Mouse (Mus musculus) CH12.LX (cell line): ENCODE measurements around the gene Mgll. TPM values are rescaled to one million over a fixed set of nuclear protein-coding genes. Genes with fewer than 3 reads are reported as not detected.
A peak's percentile ranks its signal among the peaks of the same experiment; 100 is the strongest.

Source experiments
- DNase-seq: peaks from one replicate; pipeline ENCODE4 v3.0.0-alpha.2; 2013; ENCODE audit errors: extremely low read depth
- H3K27ac ChIP-seq: 2 replicates; pipeline ENCODE4 v1.5.1; 2012; ENCODE audit warnings: low read depth, mild to moderate bottlenecking, control low read depth, moderate library complexity; ENCODE audit not compliant: insufficient read depth
- H3K27me3 ChIP-seq: replicated peaks from 2 replicates; pipeline ENCODE3; 2012; ENCODE audit warnings: inconsistent platforms
- H3K36me3 ChIP-seq, 2 experiments: replicated peaks in 1 of 2; 2 replicates each; pipeline versions ENCODE3 to v1.6.1; 2012; ENCODE audit warnings: inconsistent platforms in 1 of 2, low read length in 1 of 2, mild to moderate bottlenecking in 1 of 2, mixed read lengths in 1 of 2, moderate library complexity in 1 of 2; ENCODE audit not compliant: control insufficient read depth in 1 of 2, insufficient read depth in 1 of 2
- H3K4me1 ChIP-seq, 2 experiments: 2 replicates each; pipeline ENCODE4 v1.6.1; 2012; ENCODE audit warnings: inconsistent platforms in 1 of 2, moderate library complexity in 1 of 2; ENCODE audit not compliant: insufficient read depth in 2 of 2, control insufficient read depth in 1 of 2
- H3K4me2 ChIP-seq: 2 replicates; pipeline ENCODE4 v1.6.1; 2012; ENCODE audit warnings: low read depth, mild to moderate bottlenecking, control low read depth; ENCODE audit not compliant: poor library complexity, insufficient read depth, severe bottlenecking
- H3K4me3 ChIP-seq, 3 experiments: fragments of 150-350 bp in 1 of 3; sonication (generic) in 1 of 3; replicated peaks in 1 of 3; 2 replicates each; pipeline versions ENCODE3 to v1.5.1; 2011 to 2012; ENCODE audit warnings: low read depth in 2 of 3, low read length in 2 of 3, mild to moderate bottlenecking in 2 of 3, moderate library complexity in 2 of 3, control low read depth in 1 of 3, improper control_type of control experiment in 1 of 3, inconsistent platforms in 1 of 3, mixed read lengths in 1 of 3; ENCODE audit not compliant: poor library complexity in 1 of 3
- H3K79me2 ChIP-seq: replicated peaks from 2 replicates; pipeline ENCODE4 v1.6.1; 2012; ENCODE audit warnings: mild to moderate bottlenecking, moderate library complexity; ENCODE audit not compliant: control insufficient read depth, poor library complexity, insufficient read depth, severe bottlenecking; ENCODE audit errors: extremely low read depth
- H3K9ac ChIP-seq: 2 replicates; pipeline ENCODE4 v1.6.1; 2012; ENCODE audit warnings: low read depth, mild to moderate bottlenecking, control low read depth, moderate library complexity; ENCODE audit not compliant: insufficient read depth
- H3K9me3 ChIP-seq: replicated peaks from 2 replicates; pipeline ENCODE3; 2012; ENCODE audit warnings: low read length, inconsistent platforms, mixed read lengths
- BHLHE40 ChIP-seq: IDR thresholded peaks from 2 replicates; pipeline ENCODE4 v1.6.1; 2011; ENCODE audit warnings: mild to moderate bottlenecking, low read depth, low read length, improper control_type of control experiment
- CHD1 ChIP-seq: IDR thresholded peaks from 2 replicates; pipeline ENCODE4 v1.6.1; 2012; ENCODE audit warnings: low read depth, low read length, improper control_type of control experiment, inconsistent platforms
- CHD2 ChIP-seq: IDR thresholded peaks from 2 replicates; pipeline ENCODE4 v1.6.1; 2011; ENCODE audit warnings: low read length, improper control_type of control experiment
- CTCF ChIP-seq, 2 experiments: IDR thresholded peaks in 1 of 2; conservative IDR thresholded peaks in 1 of 2; 2 replicates each; pipeline ENCODE4 v1.5.1; 2011 to 2012; ENCODE audit warnings: low read depth in 2 of 2, low read length in 2 of 2, improper control_type of control experiment in 1 of 2, inconsistent platforms in 1 of 2, mild to moderate bottlenecking in 1 of 2, moderate library complexity in 1 of 2
- E2F4 ChIP-seq: IDR thresholded peaks from 2 replicates; pipeline ENCODE4 v1.6.1; 2011; ENCODE audit warnings: low read depth, low read length, improper control_type of control experiment; ENCODE audit not compliant: insufficient replicate concordance
- ELF1 ChIP-seq: IDR thresholded peaks from 2 replicates; pipeline ENCODE4 v1.6.1; 2014; ENCODE audit warnings: low read depth, mild to moderate bottlenecking, inconsistent platforms, low read length, improper control_type of control experiment
- EP300 ChIP-seq: IDR thresholded peaks from 2 replicates; pipeline ENCODE4 v1.6.1; 2011; ENCODE audit warnings: low read length, improper control_type of control experiment
- ETS1 ChIP-seq: conservative IDR thresholded peaks from 2 replicates; pipeline ENCODE4 v1.6.1; 2012; ENCODE audit warnings: low read depth, mild to moderate bottlenecking, inconsistent platforms, low read length, improper control_type of control experiment, moderate library complexity
- GABPA ChIP-seq: IDR thresholded peaks from 2 replicates; pipeline ENCODE4 v1.6.1; 2012; ENCODE audit warnings: low read depth, low read length, improper control_type of control experiment, inconsistent platforms; ENCODE audit not compliant: insufficient replicate concordance
- HCFC1 ChIP-seq: IDR thresholded peaks from 2 replicates; pipeline ENCODE4 v1.6.1; 2012; ENCODE audit warnings: low read depth, mild to moderate bottlenecking, inconsistent platforms, low read length, improper control_type of control experiment
- IRF4 ChIP-seq: IDR thresholded peaks from 2 replicates; pipeline ENCODE4 v1.6.1; 2014; ENCODE audit warnings: low read depth, mild to moderate bottlenecking, inconsistent platforms, low read length, improper control_type of control experiment
- JUN ChIP-seq: IDR thresholded peaks from 2 replicates; pipeline ENCODE4 v1.6.1; 2011; ENCODE audit warnings: low read depth, mild to moderate bottlenecking, low read length, improper control_type of control experiment, moderate library complexity; ENCODE audit not compliant: insufficient read depth
- JUND ChIP-seq: conservative IDR thresholded peaks from 2 replicates; pipeline ENCODE4 v1.6.1; 2011; ENCODE audit warnings: low read depth, low read length, improper control_type of control experiment
- KAT2A ChIP-seq: IDR thresholded peaks from 2 replicates; pipeline ENCODE4 v1.6.1; 2012; ENCODE audit warnings: low read length, improper control_type of control experiment, inconsistent platforms; ENCODE audit not compliant: insufficient replicate concordance
- MAFK ChIP-seq: IDR thresholded peaks from 2 replicates; pipeline ENCODE4 v1.6.1; 2011; ENCODE audit warnings: low read length, improper control_type of control experiment; ENCODE audit not compliant: insufficient replicate concordance
- MAX ChIP-seq: IDR thresholded peaks from 2 replicates; pipeline ENCODE4 v1.6.1; 2011; ENCODE audit warnings: low read length, improper control_type of control experiment
- MAZ ChIP-seq: IDR thresholded peaks from 2 replicates; pipeline ENCODE4 v1.6.1; 2012; ENCODE audit warnings: low read depth, mild to moderate bottlenecking, inconsistent platforms, low read length, improper control_type of control experiment, moderate library complexity
- MEF2A ChIP-seq: IDR thresholded peaks from 2 replicates; pipeline ENCODE4 v1.6.1; 2014; ENCODE audit warnings: low read depth, mild to moderate bottlenecking, inconsistent platforms, low read length, improper control_type of control experiment, borderline replicate concordance
- MXI1 ChIP-seq: IDR thresholded peaks from 2 replicates; pipeline ENCODE4 v1.6.1; 2011; ENCODE audit warnings: mild to moderate bottlenecking, low read depth, low read length, improper control_type of control experiment
- MYC ChIP-seq: IDR thresholded peaks from 2 replicates; pipeline ENCODE4 v1.6.1; 2011; ENCODE audit warnings: low read depth, mild to moderate bottlenecking, improper control_type of control experiment, low read length
- NELFE ChIP-seq: IDR thresholded peaks from 2 replicates; pipeline ENCODE4 v1.6.1; 2011; ENCODE audit warnings: low read depth, low read length, improper control_type of control experiment
- NRF1 ChIP-seq: IDR thresholded peaks from 2 replicates; pipeline ENCODE4 v1.6.1; 2014; ENCODE audit warnings: low read depth, mild to moderate bottlenecking, inconsistent platforms, low read length, improper control_type of control experiment, moderate library complexity
- PAX5 ChIP-seq: IDR thresholded peaks from 2 replicates; pipeline ENCODE4 v1.6.1; 2012; ENCODE audit warnings: low read length, inconsistent platforms, mixed read lengths
- POLR2AphosphoS2 ChIP-seq: IDR thresholded peaks from 2 replicates; pipeline ENCODE4 v1.6.1; 2011; ENCODE audit warnings: low read depth, low read length, improper control_type of control experiment
- RAD21 ChIP-seq: IDR thresholded peaks from 2 replicates; pipeline ENCODE4 v1.6.1; 2011; ENCODE audit warnings: low read depth, mild to moderate bottlenecking, low read length, improper control_type of control experiment, moderate library complexity
- RCOR1 ChIP-seq: conservative IDR thresholded peaks from 2 replicates; pipeline ENCODE4 v1.6.1; 2012; ENCODE audit warnings: low read depth, mild to moderate bottlenecking, inconsistent platforms, low read length, improper control_type of control experiment
- SIN3A ChIP-seq: IDR thresholded peaks from 2 replicates; pipeline ENCODE4 v1.6.1; 2012; ENCODE audit warnings: low read length, improper control_type of control experiment, inconsistent platforms
- SMC3 ChIP-seq: IDR thresholded peaks from 2 replicates; pipeline ENCODE4 v1.6.1; 2011; ENCODE audit warnings: low read depth, low read length, improper control_type of control experiment
- TBP ChIP-seq: conservative IDR thresholded peaks from 2 replicates; pipeline ENCODE4 v1.6.1; 2011; ENCODE audit warnings: low read depth, low read length, improper control_type of control experiment
- TCF12 ChIP-seq: IDR thresholded peaks from 2 replicates; pipeline ENCODE4 v1.6.1; 2014; ENCODE audit warnings: low read depth, mild to moderate bottlenecking, inconsistent platforms, low read length, improper control_type of control experiment
- UBTF ChIP-seq: IDR thresholded peaks from 2 replicates; pipeline ENCODE4 v1.6.1; 2012; ENCODE audit warnings: low read depth, mild to moderate bottlenecking, inconsistent platforms, low read length, improper control_type of control experiment, moderate library complexity
- USF1 ChIP-seq: IDR thresholded peaks from 2 replicates; pipeline ENCODE4 v1.6.1; 2014; ENCODE audit warnings: low read depth, mild to moderate bottlenecking, inconsistent platforms, low read length, improper control_type of control experiment
- USF2 ChIP-seq: conservative IDR thresholded peaks from 2 replicates; pipeline ENCODE4 v1.6.1; 2011; ENCODE audit warnings: low read depth, low read length, improper control_type of control experiment
- ZC3H11A ChIP-seq: IDR thresholded peaks from 2 replicates; pipeline ENCODE4 v1.6.1; 2012; ENCODE audit warnings: low read depth, mild to moderate bottlenecking, inconsistent platforms, low read length, improper control_type of control experiment
- ZKSCAN1 ChIP-seq: IDR thresholded peaks from 2 replicates; pipeline ENCODE4 v1.6.1; 2012; ENCODE audit warnings: low read depth, inconsistent platforms, low read length, improper control_type of control experiment, borderline replicate concordance
- ZMIZ1 ChIP-seq: IDR thresholded peaks from 2 replicates; pipeline ENCODE4 v1.6.1; 2012; ENCODE audit warnings: low read depth, mild to moderate bottlenecking, inconsistent platforms, low read length, improper control_type of control experiment
- ZNF384 ChIP-seq: IDR thresholded peaks from 2 replicates; pipeline ENCODE4 v1.6.1; 2012; ENCODE audit warnings: low read depth, low read length, improper control_type of control experiment, inconsistent platforms
- dilution Hi-C: fragments of 300-500 bp; cut with MboI; formaldehyde crosslinking; loops from 2 replicates; pipeline ENCODE4 v1.14.3; 2020; ENCODE audit warnings: low sequenced_read_pairs; ENCODE audit not compliant: extremely low pct_unique_long_range_greater_than_20kb, extremely low pct_ligation_motif_present
- in situ Hi-C: fragments of 300-500 bp; cut with MboI; formaldehyde crosslinking; loops from 3 replicates; pipeline ENCODE4 v1.14.3; 2019; ENCODE audit warnings: low sequenced_read_pairs, low pct_ligation_motif_present, low pct_unique_long_range_greater_than_20kb, mixed read lengths
- polyA plus RNA-seq: library from polyadenylated mRNA; unstranded; fragments of >175 nt; gene quantifications from 2 replicates; pipeline ENCODE4 v1.2.1, GENCODE M21; 2012; ENCODE audit warnings: low read depth; ENCODE audit not compliant: insufficient read length
- total RNA-seq, 2 experiments: library from RNA; depleted of rRNA; stranded (reverse); fragments of 300-350 nt in 1 of 2; fragments of >200 nt in 1 of 2; gene quantifications; 2 replicates each; pipeline ENCODE4 v1.2.3; 2012 to 2014

Gene Mgll
- total RNA-seq (2012; rRNA removed) (81.1 and 95.6 TPM in 2 replicates), total RNA-seq (2014; rRNA removed) (57.7 and 60.8 TPM in 2 replicates), polyA plus RNA-seq (66.6 and 76.5 TPM in 2 replicates)

DNA sequence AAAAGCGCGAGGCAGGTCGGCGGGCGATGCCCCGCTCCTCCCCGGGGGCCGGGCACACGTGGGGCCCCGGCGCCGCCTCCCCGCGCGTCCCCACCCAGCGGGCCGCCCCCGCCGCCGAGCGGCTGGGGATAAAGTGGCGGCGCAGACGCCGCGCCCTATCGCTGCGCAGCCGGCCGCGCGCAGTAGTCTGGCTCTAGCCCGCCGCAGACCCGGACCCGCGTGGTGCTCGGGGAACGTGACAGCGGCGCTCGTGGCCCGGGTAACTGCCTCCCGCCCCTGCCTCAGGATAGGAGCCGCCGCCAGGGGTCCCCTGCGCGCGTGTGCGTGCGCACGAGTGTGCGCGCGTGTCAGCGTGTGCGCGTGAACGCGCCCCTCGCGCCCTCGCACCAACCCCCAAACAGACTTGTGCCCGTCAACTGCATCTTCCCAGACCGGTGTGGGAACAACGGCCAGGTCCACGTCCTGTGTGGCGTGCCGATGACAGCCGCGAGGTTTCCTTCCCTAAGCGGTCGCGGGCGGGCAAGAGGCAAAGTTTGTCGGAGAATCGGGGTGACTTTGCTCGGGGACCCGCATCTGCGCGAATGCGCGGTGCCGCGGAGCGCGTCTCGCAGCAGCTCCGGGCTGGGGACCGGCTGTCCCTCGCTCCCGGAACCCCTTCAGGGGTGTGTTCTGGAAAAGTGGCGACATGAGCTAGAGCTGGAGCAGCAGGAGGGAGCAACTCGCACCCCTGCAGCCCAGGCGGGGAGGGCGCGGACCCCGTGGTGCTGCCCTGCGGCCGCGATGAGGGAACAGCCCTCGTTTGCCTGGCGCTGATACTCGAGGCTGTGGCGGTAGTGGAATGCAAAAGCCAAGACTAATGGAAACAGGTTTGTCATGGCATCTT is at the start of gene Mgll:
Mgll (plus strand) TSS at position 100 of the 883 bp plus-strand sequence.
- peaks cover 19 to 37% of the 10 kb centered on the region in 2 experiments for H3K36me3 ChIP-seq
- DNase-seq, result no peak
- in situ Hi-C loops (no loop called here), dilution Hi-C loops (no loop called here)
- H3K9me3 ChIP-seq, result no peaks in the 10 kb centered on the region
- H3K9ac ChIP-seq, result peak within 1 kb of the TSS; percentile 85
- H3K4me2 ChIP-seq, result peak within 1 kb of the TSS; percentile 57
- H3K4me3 ChIP-seq, result peak within 1 kb of the TSS; percentile 70 to 90 (median 80)
- peak within 1 kb of the TSS; percentile 77 for H3K27ac ChIP-seq
- H3K27me3 ChIP-seq, result no peaks in the 10 kb centered on the region
- peaks cover 18 to 76% of the 10 kb centered on the region in 2 experiments for H3K4me1 ChIP-seq
- peaks cover 40% of the 10 kb centered on the region for H3K79me2 ChIP-seq
- TF ChIP-seq MAX (peak; percentile 7; the same call in 1 of the 2 replicates), E2F4 (no peak), ZC3H11A (no peak), ZNF384 (no peak), ETS1 (no peak), POLR2AphosphoS2 (peak; percentile 57), MAFK (no peak), HCFC1 (no peak), ELF1 (no peak), ZKSCAN1 (no peak), SIN3A (no peak), MXI1 (peak; percentile 96), CHD1 (peak; percentile 22; the same call in 1 of the 2 replicates), JUND (no peak), MAZ (no peak), USF2 (no peak; the same call in 1 of the 2 replicates), SMC3 (no peak; the same call in none of the 2 replicates), EP300 (no peak), USF1 (peak; percentile 35), MEF2A (peak; percentile 53; the same call in 1 of the 2 replicates), NELFE (peak; percentile 96), KAT2A (no peak), TBP (no peak), UBTF (no peak), NRF1 (peak; percentile 81), ZMIZ1 (peak; percentile 96), TCF12 (peak; percentile 62; the same call in 1 of the 2 replicates), JUN (no peak), CHD2 (no peak), IRF4 (peak; percentile 26; the same call in 1 of the 2 replicates), GABPA (no peak), PAX5 (no peak), MYC (no peak; the same call in 1 of the 2 replicates), CTCF (conservative IDR thresholded peaks at IDR 0.05 in 1 of 2, IDR thresholded peaks at IDR 0.05 in 1 of 2; ENCODE audit: low read depth in 2 of 2, low read length in 2 of 2) (peak in 1 of 2 experiments; percentile 27; a peak in 1 of 4 replicates), RCOR1 (0 out of 2 replicates have a peak, but pooled peaks have one; percentile 19), RAD21 (no peak; the same call in 1 of the 2 replicates), BHLHE40 (peak; percentile 75)
